Mouse (Mus musculus) kidney, embryonic 16.5 days (tissue): ENCODE data around the gene Cgn. TPM values are rescaled to one million over a fixed set of nuclear protein-coding genes. Genes with fewer than 3 reads are reported as not detected.

Experiments
- ATAC-seq: fragments of 200-750 bp; cut with Nextera tagmentation; 2 replicates; pipeline ENCODE4 v1.8.0; 2017; ENCODE audit warnings: moderate TSS enrichment; ENCODE audit not compliant: low FRiP score, low TSS enrichment
- H3K27ac ChIP-seq: fragments of 300-500 bp; sonication (generic); 2 replicates; pipeline ENCODE4 v1.5.1; 2014; ENCODE audit warnings: low read length
- H3K27me3 ChIP-seq: fragments of 300-500 bp; sonication (generic); 2 replicates; pipeline ENCODE4 v1.6.1; 2014; ENCODE audit warnings: low read length, control low read depth, mixed read lengths; ENCODE audit not compliant: insufficient read depth
- H3K36me3 ChIP-seq: fragments of 300-500 bp; sonication (generic); 2 replicates; pipeline ENCODE4 v1.6.1; 2014; ENCODE audit warnings: low read length, control low read depth, mixed read lengths; ENCODE audit not compliant: insufficient read depth
- H3K4me1 ChIP-seq: fragments of 300-500 bp; sonication (generic); 2 replicates; pipeline ENCODE4 v1.6.1; 2014; ENCODE audit warnings: low read length, control low read depth, mixed read lengths; ENCODE audit not compliant: insufficient read depth
- H3K4me2 ChIP-seq: fragments of 300-500 bp; sonication (generic); replicated peaks from 2 replicates; pipeline ENCODE4 v1.6.1; 2014; ENCODE audit warnings: low read depth, low read length
- H3K4me3 ChIP-seq: fragments of 300-500 bp; sonication (generic); 2 replicates; pipeline ENCODE4 v1.5.1; 2014; ENCODE audit warnings: mild to moderate bottlenecking, low read length
- H3K9ac ChIP-seq: fragments of 300-500 bp; sonication (generic); replicated peaks from 2 replicates; pipeline ENCODE4 v1.6.1; 2014; ENCODE audit warnings: low read length
- H3K9me3 ChIP-seq: fragments of 300-500 bp; sonication (generic); 2 replicates; pipeline ENCODE4 v1.6.1; 2016; ENCODE audit warnings: low read length, control low read depth
- WGBS: fragments of 180-500 bp; shearing (Covaris S2); extraction: QIAGEN DNeasy Blood & Tissue Kit; methylation state at CpG from one replicate; pipeline ENCODE4 v1.1.7; 2014; 5-methylcytosine and 5-hydroxymethylcytosine counted together
- polyA plus RNA-seq: library from polyadenylated mRNA; unstranded; fragments of >200 nt; fragmentation: Nextera tagmentation; extraction: Ambion mirVana; gene quantifications from 2 replicates; pipeline ENCODE4 v1.2.1, GENCODE M21; 2015

The Cgn gene
- polyA plus RNA-seq, 1 experiment from 2014 or later = 20.7 TPM

GRCm38 (mm10) chr3:94817731-94818130 lies 31.4 kb upstream of the Cgn start:
- H3K27ac ChIP-seq = no peak overlapping the region
- no peaks in the 10 kb centered on the region; the same call in 1 of the 2 replicates for H3K27me3 ChIP-seq
- no peak overlapping the region for H3K4me3 ChIP-seq
- no peak overlapping the region for H3K4me2 ChIP-seq
- 79% methylated on average over 2 of the region's 2 CpGs for WGBS
- no peaks in the 10 kb centered on the region for H3K36me3 ChIP-seq
- no peaks in the 10 kb centered on the region for H3K9me3 ChIP-seq
- no peak for ATAC-seq
- H3K4me1 ChIP-seq = 0 out of 2 replicates have a peak, but pooled peaks cover 3% of the 10 kb centered on the region
- H3K9ac ChIP-seq = no peak overlapping the region

DNA sequence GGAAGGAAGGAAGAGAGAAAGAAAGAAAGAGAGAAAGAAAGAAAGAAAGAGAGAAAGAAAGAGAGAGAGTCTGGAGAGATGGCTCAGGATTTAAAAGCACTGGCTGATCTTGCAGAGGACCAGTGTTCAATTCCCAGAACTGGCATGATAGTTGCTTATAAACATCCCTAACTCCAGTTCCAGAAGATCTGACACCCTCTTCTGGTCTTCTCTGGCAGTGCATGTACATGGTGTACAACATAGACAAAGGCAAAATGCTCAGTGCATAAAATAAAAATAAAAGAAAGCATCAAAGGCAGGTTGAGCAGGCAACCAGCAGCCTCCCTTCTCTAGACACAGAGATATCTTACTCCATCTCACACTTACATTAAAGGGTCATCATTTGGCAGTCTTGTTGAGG lies 29.3 kb upstream of the Cgn start:
- H3K27ac ChIP-seq = no peak overlapping the region
- no peak overlapping the region for H3K9ac ChIP-seq
- no peak overlapping the region for H3K4me3 ChIP-seq
- H3K9me3 ChIP-seq = no peaks in the 10 kb centered on the region
- H3K27me3 ChIP-seq = no peaks in the 10 kb centered on the region; the same call in 1 of the 2 replicates
- H3K36me3 ChIP-seq = no peaks in the 10 kb centered on the region
- ATAC-seq = no peak
- no peaks in the 10 kb centered on the region for H3K4me1 ChIP-seq
- H3K4me2 ChIP-seq = no peak overlapping the region

DNA sequence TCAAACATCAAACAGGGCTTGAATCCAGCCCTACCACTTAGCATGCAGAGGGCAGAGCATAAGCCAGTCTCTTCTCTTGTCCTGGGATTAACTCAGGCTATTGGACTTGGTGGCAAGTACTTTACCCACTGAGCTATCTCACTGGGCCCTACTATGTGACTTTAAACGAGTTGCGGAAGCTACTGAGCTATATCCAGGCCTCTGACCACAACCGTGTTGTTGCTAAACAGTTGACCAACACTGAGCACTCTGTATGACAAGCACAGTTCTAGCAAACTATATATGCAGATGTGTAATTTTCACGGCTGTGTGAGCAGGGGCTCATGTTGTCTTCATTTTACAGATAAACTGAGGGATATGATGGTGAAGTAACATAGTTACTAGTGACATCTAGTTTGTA lies 28.4 kb upstream of the Cgn start:
- Histone ChIP-seq H3K27ac (no peak overlapping the region), H3K27me3 (no peaks in the 10 kb centered on the region; the same call in 1 of the 2 replicates), H3K9ac (no peak overlapping the region), H3K9me3 (no peaks in the 10 kb centered on the region), H3K4me1 (no peaks in the 10 kb centered on the region), H3K4me3 (no peak overlapping the region), H3K4me2 (no peak overlapping the region), H3K36me3 (no peaks in the 10 kb centered on the region)
- no peak for ATAC-seq
- WGBS = 83% methylated on average over 4 of the region's 4 CpGs

DNA sequence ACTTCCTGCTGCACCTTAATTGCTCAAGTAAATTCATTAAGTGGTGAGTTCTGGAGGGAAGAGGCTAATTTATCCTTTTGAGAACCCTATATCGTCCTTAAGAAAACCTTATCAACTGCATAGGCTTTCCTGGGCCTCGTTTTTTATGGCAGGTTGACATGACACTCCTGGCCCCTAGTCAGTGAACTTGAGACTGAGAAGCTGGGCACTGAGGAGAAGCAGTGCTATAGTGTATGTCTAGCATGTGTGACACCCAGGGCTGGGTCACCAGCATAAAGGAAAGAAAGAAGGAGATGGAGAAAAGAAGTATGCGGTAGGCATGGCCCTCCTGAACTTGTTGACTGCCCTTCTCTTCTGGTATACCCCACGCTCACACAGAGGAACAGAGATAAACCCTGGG lies 27.8 kb upstream of the Cgn start:
- Histone ChIP-seq H3K4me3 (no peak overlapping the region), H3K27ac (no peak overlapping the region), H3K9me3 (no peaks in the 10 kb centered on the region), H3K36me3 (no peaks in the 10 kb centered on the region), H3K4me2 (no peak overlapping the region), H3K9ac (no peak overlapping the region), H3K4me1 (no peaks in the 10 kb centered on the region), H3K27me3 (no peaks in the 10 kb centered on the region; the same call in 1 of the 2 replicates)
- 54% methylated on average over 4 of the region's 4 CpGs for WGBS
- ATAC-seq = no peak

DNA sequence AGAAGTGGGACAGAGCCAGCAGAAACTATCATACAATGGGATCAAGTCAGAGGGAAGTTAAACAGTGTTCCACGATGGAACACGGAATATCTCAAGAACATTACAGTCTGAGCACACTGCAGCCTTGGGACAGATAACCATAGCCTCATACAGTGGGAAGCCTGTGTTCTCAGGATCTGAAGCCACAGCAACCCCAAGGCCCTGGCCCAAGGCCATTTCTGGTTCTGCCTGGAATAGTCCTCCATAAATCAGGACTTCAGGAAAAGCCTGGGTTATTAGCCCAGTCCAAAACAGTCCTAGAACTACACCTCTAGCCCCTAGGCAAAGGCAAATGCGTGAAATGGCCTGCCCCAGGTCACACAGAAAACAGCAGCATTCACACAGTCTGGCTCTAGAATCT lies 27.4 kb upstream of the Cgn start:
- Histone ChIP-seq H3K9me3 (no peaks in the 10 kb centered on the region), H3K27me3 (no peaks in the 10 kb centered on the region; the same call in 1 of the 2 replicates), H3K4me1 (no peaks in the 10 kb centered on the region), H3K36me3 (no peaks in the 10 kb centered on the region), H3K9ac (no peak overlapping the region), H3K27ac (no peak overlapping the region), H3K4me3 (no peak overlapping the region), H3K4me2 (no peak overlapping the region)
- 80% methylated on average over 3 of the region's 3 CpGs for WGBS
- no peak for ATAC-seq

- Histone ChIP-seq H3K4me3 (no peak overlapping the region), H3K4me1 (no peaks in the 10 kb centered on the region), H3K9ac (no peak overlapping the region), H3K27ac (no peak overlapping the region), H3K36me3 (no peaks in the 10 kb centered on the region), H3K27me3 (no peaks in the 10 kb centered on the region; the same call in 1 of the 2 replicates), H3K9me3 (no peaks in the 10 kb centered on the region), H3K4me2 (peak overlapping the region; percentile 14; the same call in 1 of the 2 replicates)
- no peak for ATAC-seq
- WGBS = 17% methylated on average over 4 of the region's 4 CpGs
These were observed 25.3 kb upstream of the Cgn start for GRCm38 (mm10) chr3:94811628-94812027.

- no peak overlapping the region for H3K9ac ChIP-seq
These were observed 22.0 kb upstream of the Cgn start for GRCm38 (mm10) chr3:94808296-94808695.

DNA sequence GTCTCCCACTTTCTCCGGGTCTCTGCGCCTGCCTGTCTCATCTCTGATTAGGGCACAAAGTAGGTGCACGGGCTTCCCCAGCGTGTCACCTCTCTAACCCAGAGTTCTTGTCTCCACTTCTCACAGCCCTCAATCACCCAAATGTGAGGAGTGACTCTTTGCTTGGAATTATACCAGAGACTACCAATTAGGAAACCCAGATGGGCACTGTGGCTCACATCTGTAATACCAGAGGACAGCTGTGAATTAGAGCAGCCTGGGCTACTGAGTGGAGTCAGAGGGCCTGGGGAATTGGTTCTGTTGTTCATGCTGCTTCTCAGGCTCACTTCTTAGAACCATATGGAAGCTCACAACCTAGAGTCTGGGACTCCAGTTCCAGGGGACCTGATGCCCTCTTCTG lies 18.7 kb upstream of the Cgn start:
- ATAC-seq = no peak
- WGBS = 86% methylated on average over 4 of the region's 4 CpGs
- H3K27me3 ChIP-seq = peaks cover 6% of the 10 kb centered on the region; the same call in 1 of the 2 replicates
- no peaks in the 10 kb centered on the region for H3K36me3 ChIP-seq
- H3K4me2 ChIP-seq = no peak overlapping the region
- H3K4me1 ChIP-seq = no peaks in the 10 kb centered on the region
- H3K4me3 ChIP-seq = no peak overlapping the region
- H3K9me3 ChIP-seq = peaks cover 2% of the 10 kb centered on the region; the same call in 1 of the 2 replicates
- H3K27ac ChIP-seq = no peak overlapping the region
- H3K9ac ChIP-seq = no peak overlapping the region

More at GRCm38 (mm10) chr3:94808296-94808695, 22.0 kb upstream of the Cgn start:
- H3K27ac ChIP-seq = no peak overlapping the region
- no peak overlapping the region for H3K4me3 ChIP-seq
- H3K9me3 ChIP-seq = peaks cover 2% of the 10 kb centered on the region; the same call in 1 of the 2 replicates
- H3K4me2 ChIP-seq = no peak overlapping the region
- WGBS = 72% methylated on average over 1 of the region's 1 CpGs
- no peaks in the 10 kb centered on the region for H3K27me3 ChIP-seq
- H3K4me1 ChIP-seq = no peaks in the 10 kb centered on the region
- ATAC-seq = no peak
- H3K36me3 ChIP-seq = no peaks in the 10 kb centered on the region

GRCm38 (mm10) chr3:94804146-94804545 lies 17.9 kb upstream of the Cgn start:
- Histone ChIP-seq H3K4me3 (no peak overlapping the region), H3K9ac (no peak overlapping the region), H3K4me1 (no peaks in the 10 kb centered on the region), H3K27me3 (peaks cover 6% of the 10 kb centered on the region; the same call in 1 of the 2 replicates), H3K27ac (no peak overlapping the region), H3K36me3 (no peaks in the 10 kb centered on the region), H3K4me2 (no peak overlapping the region), H3K9me3 (peaks cover 2% of the 10 kb centered on the region; the same call in 1 of the 2 replicates)
- 18% methylated on average over 10 of the region's 10 CpGs for WGBS
- ATAC-seq = no peak

DNA sequence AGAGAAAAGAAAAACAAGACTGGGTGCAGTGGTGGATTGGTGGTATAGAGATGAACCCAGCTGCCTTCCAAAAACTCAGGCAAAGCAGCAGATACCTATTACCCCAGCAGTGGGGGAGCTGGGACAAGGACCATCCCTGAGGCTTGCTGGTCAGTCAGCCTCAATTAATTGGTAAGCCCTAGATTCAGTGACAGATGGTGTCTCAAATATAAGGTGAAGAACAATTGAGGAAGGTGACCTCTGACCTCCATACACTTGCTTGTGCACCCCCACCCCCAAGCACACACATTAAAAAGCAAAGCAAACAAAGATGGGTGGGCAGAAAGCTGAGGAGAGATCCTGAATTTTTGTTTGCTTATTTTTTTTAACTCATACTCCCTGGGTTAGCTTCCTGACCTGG lies 9.9 kb upstream of the Cgn start:
- H3K27ac ChIP-seq = no peak overlapping the region
- no peaks in the 10 kb centered on the region for H3K4me1 ChIP-seq
- H3K4me2 ChIP-seq = no peak overlapping the region
- no peaks in the 10 kb centered on the region for H3K9me3 ChIP-seq
- ATAC-seq = no peak
- no peaks in the 10 kb centered on the region for H3K36me3 ChIP-seq
- H3K4me3 ChIP-seq = no peak overlapping the region
- H3K9ac ChIP-seq = no peak overlapping the region
- no peaks in the 10 kb centered on the region for H3K27me3 ChIP-seq
